Mouse (Mus musculus): ENCODE measurements at regions not wholly inside any gene's neighbourhood (a gene's known extent, or its start where the extent isn't known, plus 50 kb on each side); places are given as distances from the start of the nearest gene placed in this dataset.

DNA sequence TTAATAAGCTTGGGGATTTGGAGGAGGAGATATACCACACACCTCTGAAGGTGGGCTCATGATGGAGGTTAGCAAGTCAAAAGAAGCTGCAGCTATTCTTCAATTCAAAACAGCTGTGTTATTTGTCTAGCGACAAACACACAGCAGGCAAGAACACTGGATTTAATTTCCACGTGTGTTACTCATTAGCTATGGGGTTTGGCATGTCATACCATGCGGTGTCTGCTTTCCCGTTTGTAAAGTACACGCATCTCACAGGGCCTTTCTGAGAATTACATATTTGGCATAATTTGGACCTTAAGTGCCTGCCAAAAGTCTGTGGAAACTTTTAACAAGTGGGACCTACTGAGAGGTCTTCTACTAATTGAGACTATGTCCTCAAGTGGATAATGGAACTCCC lies 65.5 kb upstream of the Xpr1 start:
- TF ChIP-seq ZC3H11A (IDR thresholded peaks at IDR 0.05; ENCODE audit: borderline replicate concordance, low read depth, low read length) (no peak), MAFK (IDR thresholded peaks at IDR 0.05; ENCODE audit: insufficient read depth, low read depth, low read length) (no peak), HCFC1 (IDR thresholded peaks at IDR 0.05; ENCODE audit: borderline replicate concordance, insufficient read depth, low read length) (no peak), CHD2 (IDR thresholded peaks at IDR 0.05; ENCODE audit: low read depth, low read length) (no peak)

All from ES-E14 (cell line).